Mouse (Mus musculus) stomach, postnatal 0 days (tissue): ENCODE measurements at regions not wholly inside any gene's neighbourhood (a gene's known extent, or its start where the extent isn't known, plus 50 kb on each side); places are given as distances from the start of the nearest gene placed in this dataset.

Source experiments
- CTCF ChIP-seq: IDR thresholded peaks from 2 replicates; pipeline ENCODE4 v1.5.1; 2016; ENCODE audit warnings: antibody characterized with exemption, low read depth, mild to moderate bottlenecking, moderate library complexity
- EP300 ChIP-seq: optimal IDR thresholded peaks from 2 replicates; pipeline ENCODE3; 2016; ENCODE audit warnings: antibody characterized with exemption

- TF ChIP-seq CTCF (no peak), EP300 (no peak)
Observed at GRCm38 (mm10) chr17:76205082-76205481, 653.3 kb upstream of the Fam98a start.
